Mouse (Mus musculus) kidney, postnatal 10 days (tissue): ENCODE results near the gene Fam185a.

Source experiments
- DNase-seq: peaks from one replicate; pipeline ENCODE4 v3.0.0; 2021; ENCODE audit warnings: mixed read lengths

Gene Fam185a

DNA sequence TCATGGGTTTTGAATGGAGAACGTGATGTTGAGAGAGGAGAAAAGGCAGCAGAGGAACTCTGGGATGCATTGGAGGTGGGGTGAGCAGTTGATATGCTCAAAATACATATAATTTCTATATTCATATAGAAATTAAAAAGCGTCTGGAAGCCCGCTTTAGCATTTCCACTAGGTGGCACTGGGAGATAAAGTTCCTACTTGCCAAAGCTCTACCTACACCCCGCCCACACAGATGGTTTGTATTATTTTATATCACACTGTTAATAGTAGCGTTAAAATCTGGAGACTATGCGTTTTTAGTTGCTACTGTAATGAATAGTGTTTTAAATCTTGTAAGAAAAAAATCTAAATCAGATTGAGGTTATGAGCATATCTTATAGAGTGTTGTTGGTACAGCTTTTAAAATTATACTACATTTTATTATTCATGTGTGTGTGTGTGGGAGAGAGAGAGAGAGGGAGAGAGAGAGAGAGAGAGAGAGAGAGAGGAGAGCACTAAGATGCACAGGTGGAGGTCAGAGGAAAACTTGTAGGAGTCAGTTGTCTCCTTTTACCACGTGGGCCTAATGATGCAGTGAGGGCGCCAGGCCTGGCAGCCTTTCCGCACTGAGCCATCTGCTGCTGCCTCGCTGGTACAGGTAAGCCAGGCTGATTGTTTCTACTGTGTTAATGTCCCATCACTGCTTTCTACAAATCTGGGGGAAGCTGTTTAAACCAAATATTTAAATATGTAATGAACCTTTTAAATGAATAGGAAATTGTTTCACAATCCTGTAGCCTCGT lies 9.6 kb downstream of the Fam185a start:
- peak; percentile 38 for DNase-seq

DNA sequence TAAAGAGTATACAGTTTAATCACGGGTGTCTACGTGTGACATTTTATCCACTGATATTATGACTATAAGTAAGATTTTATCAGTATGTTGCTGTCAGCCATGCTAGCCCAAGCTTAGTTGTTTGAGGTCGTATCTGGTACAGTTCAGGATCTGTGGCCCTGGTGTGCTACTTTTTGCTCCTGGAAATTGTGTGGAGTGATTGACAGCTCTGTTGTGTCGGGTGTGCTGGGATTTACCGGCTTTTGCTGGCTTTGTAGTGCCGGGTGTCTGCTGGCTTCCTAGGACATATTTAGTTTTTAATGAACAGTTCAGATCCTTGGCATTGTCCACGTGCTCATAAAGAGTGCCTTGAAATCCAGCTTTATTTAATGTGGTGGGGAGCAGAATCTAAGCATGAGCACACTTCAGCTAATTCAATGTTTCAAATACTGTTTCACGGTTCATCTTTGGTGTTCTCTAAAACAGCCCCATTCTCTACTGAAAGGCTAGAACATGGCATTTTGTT lies 11.8 kb downstream of the Fam185a start:
- no peak for DNase-seq

DNA sequence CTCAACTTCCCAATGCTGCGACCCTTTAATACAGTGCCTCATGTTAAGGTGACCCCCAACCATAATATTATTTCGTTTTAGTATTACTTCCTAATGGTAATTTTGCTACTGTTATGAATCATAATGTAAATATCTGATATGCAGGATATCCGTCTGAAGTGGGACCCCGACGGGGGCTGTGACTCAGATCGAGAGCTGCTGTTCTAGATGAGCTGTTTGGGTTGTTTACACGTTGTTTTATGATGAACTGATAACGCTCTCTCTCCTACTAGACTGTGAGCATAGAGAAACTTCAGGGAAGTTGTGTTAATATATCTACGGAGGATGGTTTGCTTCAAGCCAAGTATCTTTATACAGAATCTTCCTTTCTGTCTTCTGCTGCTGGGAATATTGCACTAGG lies 13.7 kb downstream of the Fam185a start:
- DNase-seq, result no peak

DNA sequence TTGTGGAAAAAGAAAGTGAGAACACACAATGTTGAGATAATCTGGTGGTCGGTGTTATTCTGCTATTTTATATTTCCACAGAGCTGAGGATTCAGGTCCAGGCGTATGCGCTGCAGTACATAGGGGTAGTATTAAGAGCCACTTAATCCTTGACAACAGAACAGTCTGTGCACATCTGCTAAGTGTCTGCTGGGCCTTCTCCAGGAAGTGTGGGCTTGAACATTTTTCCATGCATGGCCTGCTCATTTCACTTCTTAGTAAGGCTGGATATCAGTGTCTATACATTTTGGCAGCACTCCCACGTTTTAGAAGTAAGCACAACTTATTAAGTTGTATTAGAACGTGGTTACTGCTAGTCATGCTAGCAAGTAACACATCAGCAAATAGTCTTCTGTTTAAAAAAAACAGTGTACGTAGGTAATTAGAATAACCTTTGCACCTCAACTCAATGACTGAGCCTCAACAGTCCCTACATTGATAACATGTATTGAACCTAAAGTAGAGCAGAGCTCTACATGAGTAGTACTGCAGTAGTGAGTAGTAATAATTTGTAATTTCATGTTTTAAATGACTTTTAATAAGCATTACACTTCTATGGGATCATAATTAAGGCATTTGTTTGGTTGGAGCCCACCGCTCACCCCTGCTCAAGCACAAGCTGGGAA lies 14.8 kb downstream of the Fam185a start:
- DNase-seq, result no peak

DNA sequence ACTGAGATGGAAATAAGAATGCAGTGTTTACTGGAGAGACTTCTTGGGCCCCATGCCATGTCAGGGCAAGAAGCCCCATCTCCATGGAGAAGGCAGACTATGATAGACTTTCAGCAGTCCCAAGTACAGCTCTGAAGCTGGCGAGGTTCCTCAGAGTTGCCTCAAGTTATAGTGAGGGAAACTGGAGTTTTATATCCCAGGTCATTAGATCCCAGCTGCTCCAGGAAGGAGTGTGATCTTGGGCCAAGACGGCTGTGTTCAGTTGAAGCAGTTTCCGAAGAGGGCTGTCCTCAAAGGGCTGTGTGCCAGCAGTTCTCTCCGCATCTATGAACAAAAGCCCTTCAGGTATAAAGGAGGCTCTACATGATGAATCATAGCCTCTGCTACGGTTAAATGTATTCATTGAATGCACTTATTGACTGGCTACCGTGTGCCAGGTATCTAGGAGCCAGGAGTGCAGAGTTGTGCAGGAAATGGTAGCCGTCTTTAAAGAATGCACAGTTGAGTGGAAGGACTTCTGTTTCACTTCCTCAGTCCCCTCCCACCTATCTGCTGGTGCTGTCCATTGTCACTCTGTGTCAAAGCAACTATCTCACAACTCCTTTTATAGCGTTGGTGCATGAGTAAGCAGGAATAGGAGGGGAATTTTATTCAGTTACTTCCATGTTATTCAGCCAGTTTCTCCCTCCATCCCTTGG lies 16.2 kb downstream of the Fam185a start:
- DNase-seq, result peak; percentile 74

DNA sequence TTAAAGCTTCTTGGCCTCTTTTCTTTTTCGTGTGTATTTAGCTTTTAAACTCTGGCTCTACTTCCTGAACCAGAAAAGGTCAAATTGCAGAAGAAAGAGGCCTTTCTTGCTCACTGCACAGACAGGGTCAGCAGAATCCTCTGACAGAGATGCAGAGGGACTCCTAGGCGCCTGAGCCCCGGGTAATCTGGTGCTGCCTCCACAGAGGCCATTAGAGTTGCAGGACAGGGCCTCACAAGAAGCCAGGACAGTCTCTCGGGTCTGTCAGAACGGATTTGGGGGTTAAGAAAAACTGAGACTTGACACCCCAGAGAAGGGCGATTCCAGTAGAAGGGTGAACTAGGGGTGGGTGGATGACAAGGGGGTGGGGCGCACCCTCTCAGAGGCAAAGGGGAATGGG lies 42.6 kb downstream of the Fam185a start:
- DNase-seq, result peak; percentile 55

DNA sequence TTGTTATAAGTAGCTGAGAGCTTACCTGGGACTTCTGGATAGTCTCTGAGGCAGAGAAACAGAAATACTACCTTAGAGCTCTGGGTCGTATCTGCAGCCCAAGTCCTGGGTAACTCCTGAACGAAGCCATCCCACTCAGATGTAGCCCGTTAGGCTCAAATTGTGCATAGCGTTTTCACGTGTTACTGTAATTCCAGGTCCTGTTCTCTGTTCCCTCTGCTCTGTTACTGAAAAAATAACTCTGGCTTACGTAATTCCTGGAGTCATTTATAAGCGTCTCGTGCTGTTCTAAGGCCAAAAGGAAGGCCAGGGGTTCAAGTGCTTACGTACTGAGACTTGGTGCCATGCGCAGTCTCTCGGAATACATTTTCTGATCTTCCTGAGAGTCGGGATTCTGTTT lies 43.3 kb downstream of the Fam185a start:
- no peak for DNase-seq

DNA sequence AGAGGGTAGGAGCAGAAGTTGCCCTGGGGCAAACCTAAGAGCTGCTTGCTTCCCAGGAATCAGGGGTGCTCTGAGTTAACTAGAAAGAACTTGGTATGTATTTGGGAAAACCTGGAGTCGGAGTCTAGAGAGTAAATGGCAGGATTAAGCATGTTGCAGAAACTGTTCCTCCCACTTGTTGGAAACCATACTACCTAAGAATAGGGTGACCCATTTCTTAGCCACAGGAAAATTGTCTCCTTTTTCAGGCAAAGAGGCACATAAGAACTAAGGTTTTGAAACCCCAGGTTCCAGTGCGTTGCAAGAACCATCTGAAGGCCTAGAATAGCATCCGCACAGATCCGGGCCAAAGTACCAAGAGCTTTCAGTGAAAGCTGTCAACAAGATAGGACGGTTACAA lies 53.7 kb downstream of the Fam185a start:
- DNase-seq, result no peak

DNA sequence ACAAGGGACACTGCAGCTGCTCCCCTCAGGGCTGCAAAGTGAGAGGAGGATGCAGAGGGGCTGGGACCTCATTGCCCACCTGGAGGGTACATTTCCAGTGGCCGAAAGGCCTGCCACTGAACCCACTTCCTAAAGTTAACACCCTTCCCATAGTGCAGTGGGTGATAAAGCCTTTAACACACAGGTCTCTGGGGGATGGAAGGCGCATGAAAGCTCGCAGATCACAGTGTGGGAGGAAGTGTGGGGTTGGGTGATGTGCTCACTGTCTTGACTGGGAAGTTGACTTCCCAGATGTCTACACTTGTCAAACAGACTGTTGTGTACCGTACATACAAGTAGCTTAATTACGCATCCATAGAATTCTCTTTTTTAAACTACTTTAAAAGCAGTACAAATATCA lies 55.0 kb downstream of the Fam185a start:
- DNase-seq, result no peak

DNA sequence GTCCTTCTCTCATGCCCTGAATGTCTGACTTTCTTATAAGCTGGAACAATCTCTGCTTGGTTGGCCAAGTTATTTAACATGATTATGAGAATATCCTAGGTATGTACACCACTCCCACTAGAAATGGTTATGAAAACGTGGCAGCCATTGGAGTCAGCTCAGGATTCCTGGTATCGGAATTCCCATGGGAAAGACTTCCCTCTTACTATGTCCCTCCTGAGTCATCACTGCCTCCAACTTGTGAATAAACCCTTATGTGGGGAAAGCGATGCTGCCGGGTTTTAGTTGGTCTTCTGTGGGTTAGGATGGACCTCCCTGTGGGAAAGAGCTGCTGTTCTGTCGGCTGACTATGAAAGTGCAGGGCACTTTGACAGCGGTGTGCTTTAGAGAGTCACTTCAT lies 56.8 kb downstream of the Fam185a start:
- no peak for DNase-seq

DNA sequence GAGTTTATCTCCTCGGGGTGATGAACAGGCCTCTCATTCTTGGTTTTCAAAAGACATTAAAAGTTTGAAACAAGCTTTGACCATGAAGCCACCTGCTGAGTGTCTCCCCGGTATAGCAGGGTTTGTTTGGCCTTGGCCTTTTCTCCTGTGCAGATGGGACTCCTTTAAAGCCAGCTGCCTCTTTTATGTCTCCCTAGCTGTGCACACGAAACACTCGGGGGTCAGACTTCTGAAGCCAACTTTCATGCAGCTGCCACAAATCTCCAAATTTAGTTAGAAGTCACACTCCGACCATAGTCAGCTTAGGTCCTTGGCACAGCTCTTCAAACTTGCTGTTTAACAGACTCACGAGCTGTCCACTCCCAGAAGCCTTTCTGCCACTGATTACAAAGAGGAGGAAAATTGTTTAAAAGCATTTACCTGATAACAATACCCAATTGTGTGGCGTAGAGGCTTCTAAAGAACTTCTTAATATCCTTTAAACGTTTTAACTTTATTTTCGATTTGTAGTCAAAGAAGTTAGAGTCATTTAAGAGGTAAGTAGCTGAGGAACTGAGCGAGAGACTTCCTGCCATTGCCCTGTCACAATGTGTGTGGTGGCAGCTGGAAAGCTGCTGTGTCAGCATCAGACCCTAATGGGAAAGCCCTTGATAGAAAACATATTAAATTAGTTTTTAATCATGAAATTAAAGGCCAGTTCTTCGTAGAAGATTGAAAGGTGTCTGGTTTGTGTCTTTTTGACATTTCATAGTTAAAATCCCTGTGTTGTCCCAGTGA lies 57.9 kb downstream of the Fam185a start:
- DNase-seq, result no peak

DNA sequence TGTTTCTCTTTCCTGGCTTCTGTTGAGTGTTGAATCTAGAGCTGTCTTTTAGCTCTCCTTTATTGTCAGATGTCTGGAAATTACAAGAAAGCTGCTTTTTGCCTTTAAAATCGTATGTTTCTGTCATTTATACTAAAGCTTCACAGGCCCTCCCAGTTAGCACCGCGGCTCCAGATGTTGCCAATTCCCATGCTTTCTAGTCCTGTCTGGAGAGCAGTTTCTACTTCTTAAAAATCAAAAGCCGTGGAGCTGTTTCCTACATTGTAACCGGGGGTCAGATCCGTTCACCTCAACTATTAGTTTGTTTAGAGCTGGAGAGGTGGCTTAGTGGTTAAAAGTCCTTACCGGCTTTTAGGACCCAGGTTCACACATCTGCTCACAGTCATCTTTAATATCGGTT lies 58.5 kb downstream of the Fam185a start:
- no peak for DNase-seq

DNA sequence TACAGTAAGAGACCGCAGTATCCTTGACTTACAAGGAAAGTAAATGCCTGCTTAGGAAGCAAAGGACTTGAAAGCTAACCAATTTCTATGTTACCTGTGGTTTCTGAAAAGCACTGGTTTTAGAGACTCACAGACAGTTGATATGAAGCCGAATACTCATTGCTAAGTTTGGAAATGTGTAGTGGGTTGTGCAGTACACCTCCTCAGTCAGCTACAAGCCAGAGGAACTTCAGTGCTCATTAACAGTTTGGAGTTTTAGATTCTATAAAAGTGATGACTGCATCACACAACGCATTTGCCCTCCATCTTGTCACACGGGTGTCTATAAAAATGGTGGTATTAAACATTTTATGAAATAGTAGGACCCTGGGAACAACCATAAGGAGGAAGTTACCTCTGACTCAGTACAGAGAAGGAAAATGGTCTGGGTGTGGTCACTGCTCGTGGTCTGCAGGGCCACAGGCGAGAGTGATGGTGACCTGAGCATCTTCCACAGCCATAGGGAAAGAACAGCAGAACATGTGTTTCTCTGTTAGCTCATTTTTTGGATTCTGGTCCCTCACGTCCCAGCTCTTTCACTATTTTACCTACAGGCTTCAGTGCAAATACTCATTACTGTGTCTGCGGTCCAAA lies 60.6 kb downstream of the Fam185a start:
- no peak for DNase-seq

DNA sequence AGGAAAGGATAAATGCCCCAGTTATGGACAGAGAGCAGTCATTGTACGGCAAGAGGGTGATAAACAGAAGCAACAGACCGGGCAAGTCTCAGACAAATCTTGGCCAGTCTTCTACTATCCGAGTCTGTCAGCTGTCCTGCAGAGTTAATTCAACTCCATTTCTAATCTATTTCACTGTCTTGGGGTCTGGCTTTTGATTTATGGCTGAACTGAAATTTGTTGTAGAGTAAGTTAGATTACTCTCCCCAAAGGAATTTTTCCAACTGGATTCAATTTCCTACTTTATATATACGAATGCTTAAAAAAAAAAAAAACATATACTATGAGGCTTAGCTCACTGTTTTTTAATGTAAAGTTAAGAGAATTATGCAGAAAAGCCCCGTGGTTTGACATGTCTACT lies 62.0 kb downstream of the Fam185a start:
- no peak for DNase-seq

DNA sequence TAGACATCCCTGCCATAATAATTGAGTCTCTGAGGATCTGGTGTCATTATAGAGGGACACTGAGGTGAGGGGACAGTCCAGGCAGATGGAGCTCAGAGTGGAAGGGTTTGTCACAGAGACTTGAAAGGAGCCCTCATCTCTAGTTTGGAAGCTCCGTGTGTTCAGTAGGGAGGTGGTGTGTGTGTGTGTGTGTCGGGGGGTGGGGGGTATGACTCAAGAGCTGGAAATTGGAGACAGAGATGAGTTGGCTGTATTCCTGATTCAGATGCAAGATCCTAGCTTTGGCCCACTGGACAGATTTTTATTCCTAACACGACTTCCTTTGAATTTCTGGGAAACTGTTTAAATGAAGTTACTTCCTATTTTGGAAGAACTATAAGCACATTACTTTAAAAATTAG lies 62.5 kb downstream of the Fam185a start:
- DNase-seq, result no peak

DNA sequence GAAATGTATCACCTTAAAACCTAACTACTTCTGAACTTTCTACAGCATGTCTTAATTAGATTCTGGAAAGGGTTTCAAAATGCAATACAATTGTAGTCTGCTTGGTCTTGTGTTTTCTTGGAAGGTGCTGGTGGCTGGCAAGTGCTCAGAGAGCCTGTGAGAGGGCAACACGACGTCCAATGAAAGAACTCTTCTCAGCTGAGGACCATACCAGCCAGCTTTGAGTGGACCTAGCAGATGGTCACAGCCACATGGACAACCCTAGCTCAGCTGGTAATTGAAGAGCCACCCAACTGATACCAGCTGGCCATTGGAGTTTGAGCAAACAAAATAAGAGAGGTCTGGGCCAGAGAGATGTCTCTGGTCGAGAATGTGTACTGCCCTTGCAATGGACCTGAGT lies 63.0 kb downstream of the Fam185a start:
- DNase-seq, result no peak

DNA sequence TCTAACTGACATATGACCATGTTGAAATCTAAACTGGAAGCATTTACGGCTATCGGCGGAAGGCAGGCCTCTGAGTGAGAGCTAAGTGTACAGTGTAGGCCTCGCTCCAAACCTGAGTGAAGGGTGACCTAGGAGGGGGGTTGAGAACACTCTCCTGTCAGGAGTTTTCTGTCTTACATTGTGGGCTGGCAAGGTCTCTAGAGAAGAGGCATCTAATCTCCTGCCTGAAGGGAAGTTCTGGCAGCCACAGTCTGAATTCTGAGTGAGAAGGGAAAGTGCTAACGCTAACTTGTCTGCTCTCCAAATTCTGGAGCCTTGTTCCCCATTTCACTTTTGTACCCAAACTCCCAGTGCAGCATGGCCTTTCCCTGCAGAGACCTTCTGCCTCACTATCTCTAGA lies 63.7 kb downstream of the Fam185a start:
- DNase-seq, result no peak

DNA sequence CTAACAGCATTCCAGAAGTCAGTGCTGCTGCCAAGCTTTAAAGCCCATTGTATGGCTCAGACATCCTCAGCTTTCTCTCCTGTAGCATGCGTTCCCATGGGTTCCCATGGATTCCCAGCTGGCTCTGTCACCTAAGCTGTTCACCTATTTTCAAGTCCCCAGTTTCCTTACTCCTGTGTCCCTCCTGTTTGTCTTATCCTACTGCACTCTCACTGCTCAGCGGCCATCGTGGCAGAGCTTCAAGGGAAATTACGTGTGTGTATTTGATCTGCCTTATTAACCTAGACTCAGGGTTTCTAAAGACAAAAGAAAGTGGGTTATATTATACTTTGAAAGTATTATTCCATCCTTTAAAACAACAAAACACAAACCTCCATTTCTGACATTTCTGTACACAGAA lies 64.4 kb downstream of the Fam185a start:
- DNase-seq, result no peak

DNA sequence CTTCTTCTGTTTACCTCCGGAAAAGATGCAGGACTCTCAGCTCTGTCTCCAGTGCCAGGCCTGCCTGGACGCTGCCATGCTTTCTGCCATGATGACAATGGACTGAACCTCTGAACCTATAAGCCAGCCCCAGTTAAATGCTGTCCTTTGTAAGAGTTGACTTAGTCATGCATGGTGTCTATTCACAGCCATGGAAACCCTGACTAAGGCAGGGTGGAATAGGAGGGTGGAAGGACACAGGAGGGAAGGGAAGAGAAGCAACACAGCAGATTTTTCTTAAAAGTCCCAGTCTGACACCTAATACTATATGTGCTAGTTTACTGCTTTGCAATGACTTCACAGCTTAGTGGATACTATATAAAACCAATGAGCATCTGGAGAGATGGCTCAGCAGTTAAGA lies 66.7 kb downstream of the Fam185a start:
- no peak for DNase-seq

DNA sequence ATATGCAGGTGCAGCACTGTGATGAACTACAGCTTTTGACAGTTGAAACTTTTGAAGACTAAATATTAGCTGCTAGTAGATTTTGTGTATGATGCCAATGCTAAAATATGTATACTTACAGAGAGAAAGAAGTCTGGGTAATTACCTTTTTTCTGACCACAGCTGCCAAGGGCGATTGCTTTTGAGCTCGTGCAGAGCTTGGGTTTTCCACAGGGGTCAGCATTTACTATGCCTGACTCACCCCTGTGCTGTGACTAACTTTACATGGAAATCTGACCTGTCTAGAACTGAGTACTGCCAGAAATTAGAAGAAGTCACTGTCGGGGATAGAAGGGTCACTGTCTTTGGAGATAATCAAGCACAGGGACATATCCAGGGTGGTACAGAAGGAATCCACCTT lies 67.5 kb downstream of the Fam185a start:
- no peak for DNase-seq

DNA sequence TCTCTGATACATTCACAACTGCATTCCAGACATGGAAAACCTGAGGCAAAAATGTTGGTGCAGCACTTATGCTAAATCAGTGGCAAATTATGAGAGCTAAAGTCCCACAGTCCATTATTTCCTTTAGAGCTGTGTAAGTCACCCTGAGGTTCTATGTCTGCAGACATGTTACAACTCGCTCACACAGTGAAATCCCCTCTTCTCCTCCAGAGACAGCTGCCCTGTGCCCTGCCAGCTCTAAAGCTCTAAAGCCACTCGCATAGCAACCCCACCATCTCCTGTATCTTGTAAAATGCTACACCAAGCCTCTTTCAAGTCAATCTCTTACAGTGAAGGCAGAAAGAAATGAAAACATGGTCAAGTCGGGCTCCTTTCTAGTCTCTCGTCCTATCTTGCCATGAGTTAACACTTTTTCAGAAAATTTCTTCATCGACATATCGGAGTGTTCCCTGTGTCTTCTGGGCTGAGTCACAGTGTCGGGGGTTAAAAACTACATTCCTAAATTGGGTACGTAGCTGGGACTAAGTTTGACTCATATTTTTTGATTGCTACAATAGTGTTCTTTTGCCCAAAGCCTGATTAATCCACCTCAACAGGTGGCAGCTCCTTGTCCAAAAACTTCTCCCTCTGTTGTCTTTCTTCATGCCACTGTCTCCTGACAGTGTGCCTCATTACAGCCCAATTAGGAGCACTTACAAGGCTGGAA lies 68.7 kb downstream of the Fam185a start:
- no peak for DNase-seq

DNA sequence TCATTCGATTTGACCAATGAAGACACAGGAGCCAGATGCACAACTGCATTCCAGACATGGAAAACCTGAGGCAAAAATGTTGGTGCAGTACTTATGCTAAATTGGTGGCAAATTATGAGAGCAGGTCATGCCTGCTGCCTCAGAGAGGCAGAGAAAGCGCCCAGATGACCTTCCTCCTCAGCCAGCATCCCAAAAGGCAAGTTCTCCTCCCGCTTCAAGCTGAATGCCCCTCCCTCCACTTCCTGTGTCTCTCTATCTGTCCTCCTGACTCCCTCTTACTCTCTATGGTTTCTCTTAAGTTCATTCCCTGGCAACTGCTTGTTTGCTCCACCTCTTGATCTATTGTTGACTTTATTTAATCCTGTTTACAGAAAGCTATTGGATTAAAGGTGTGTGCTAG lies 70.0 kb downstream of the Fam185a start:
- DNase-seq, result no peak
